Mouse (Mus musculus) liver, postnatal 0 days (tissue): ENCODE data around the gene Zfp42.

ENCODE experiments used
- CTCF ChIP-seq: sonication (generic); IDR thresholded peaks from 2 replicates; pipeline ENCODE4 v1.5.1; 2016; ENCODE audit warnings: antibody characterized with exemption, low read depth
- EP300 ChIP-seq: IDR thresholded peaks from 2 replicates; pipeline ENCODE4 v1.6.1; 2016; ENCODE audit warnings: antibody characterized with exemption, low read depth, mild to moderate bottlenecking

DNA sequence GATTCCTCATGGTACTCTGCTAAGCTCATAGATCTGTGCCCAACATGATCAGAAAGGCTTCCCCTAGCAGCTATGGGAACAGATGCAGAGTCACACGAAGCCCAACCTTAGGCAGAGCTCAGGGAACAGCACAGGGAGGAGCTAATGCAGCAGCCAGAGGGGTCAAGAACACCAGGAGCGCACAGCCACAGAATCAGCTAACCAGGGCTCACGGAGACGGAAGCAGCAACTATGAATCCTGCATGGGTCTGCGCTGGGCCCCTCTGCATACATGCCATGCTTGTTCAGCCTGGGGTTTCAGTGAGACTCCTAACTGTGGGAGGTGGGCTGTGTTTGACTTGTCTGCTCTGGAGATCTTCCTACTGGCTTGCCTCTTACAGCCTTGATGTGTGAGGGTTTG lies 7.0 kb downstream of the Zfp42 start:
- TF ChIP-seq CTCF (no peak), EP300 (no peak)
